Mouse (Mus musculus) heart, embryonic 10.5 days (tissue): Measurements from ENCODE around the gene Cdk9. TPM values are rescaled to one million over a fixed set of nuclear protein-coding genes. Genes with fewer than 3 reads are reported as not detected.

ENCODE experiments used
- DNase-seq: peaks from one replicate; pipeline ENCODE4 v3.0.0-alpha.2; 2017; ENCODE audit warnings: low spot score
- H3K27ac ChIP-seq: fragments of 300-500 bp; sonication (generic); 2 replicates; pipeline ENCODE4 v1.5.1; 2016; ENCODE audit warnings: mild to moderate bottlenecking
- H3K27me3 ChIP-seq: fragments of 300-500 bp; sonication (generic); 2 replicates; pipeline ENCODE4 v1.6.1; 2016; ENCODE audit warnings: mild to moderate bottlenecking; ENCODE audit not compliant: poor library complexity, insufficient read depth, severe bottlenecking
- H3K36me3 ChIP-seq: fragments of 300-500 bp; sonication (generic); 2 replicates; pipeline ENCODE4 v1.6.1; 2016; ENCODE audit warnings: mild to moderate bottlenecking, moderate library complexity
- H3K4me1 ChIP-seq: fragments of 300-500 bp; sonication (generic); 2 replicates; pipeline ENCODE4 v1.6.1; 2016; ENCODE audit warnings: mild to moderate bottlenecking
- H3K4me3 ChIP-seq: fragments of 300-500 bp; sonication (generic); 2 replicates; pipeline ENCODE4 v1.5.1; 2016; ENCODE audit warnings: mild to moderate bottlenecking, moderate library complexity
- H3K9me3 ChIP-seq: fragments of 300-500 bp; sonication (generic); 2 replicates; pipeline ENCODE4 v1.6.1; 2016; ENCODE audit warnings: mild to moderate bottlenecking, moderate library complexity
- WGBS: fragments of 180-500 bp; shearing (Covaris S2); methylation state at CpG from one replicate; pipeline ENCODE4 v1.1.7; 2016; 5-methylcytosine and 5-hydroxymethylcytosine counted together
- polyA plus RNA-seq: library from polyadenylated mRNA; unstranded; fragments of >200 nt; fragmentation: Nextera tagmentation; extraction: Ambion mirVana; gene quantifications from 2 replicates; pipeline ENCODE4 v1.2.1, GENCODE M21; 2016

Gene Cdk9
- polyA plus RNA-seq, 1 experiment from 2014 or later, result 115 TPM

DNA sequence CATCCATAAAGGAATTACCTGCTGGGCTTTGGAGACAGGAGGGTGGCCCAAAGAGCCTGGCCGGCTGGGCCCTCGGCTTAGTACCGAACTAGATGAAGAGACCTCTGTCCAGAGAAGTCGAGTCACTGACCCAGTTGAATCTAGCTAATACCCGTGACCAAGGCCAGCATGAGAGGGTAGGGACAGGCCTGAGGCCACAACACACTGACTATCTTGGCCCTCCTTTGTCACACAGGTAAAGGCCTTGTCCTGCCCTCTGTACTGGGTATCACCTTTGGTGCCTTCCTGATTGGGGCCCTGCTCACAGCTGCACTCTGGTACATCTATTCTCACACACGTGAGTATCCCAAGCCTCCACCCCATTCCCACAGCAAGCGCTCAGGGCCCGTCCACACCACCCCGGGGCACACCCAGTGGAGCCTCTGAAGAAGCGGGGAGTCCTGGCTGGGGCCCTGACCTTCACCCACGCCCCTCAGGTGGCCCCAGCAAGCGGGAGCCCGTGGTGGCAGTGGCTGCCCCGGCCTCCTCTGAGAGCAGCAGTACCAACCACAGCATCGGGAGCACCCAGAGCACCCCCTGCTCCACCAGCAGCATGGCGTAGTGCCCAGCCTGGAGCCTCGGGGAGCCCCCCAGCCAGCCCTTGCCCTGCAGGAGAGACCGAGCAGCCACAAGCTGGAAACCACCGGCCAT, 31.8 kb downstream of the Cdk9 start:
- DNase-seq, result no peak
- WGBS, result 91% methylated on average over 19 of the region's 19 CpGs
- Histone ChIP-seq H3K4me1 (peaks cover 31% of the 10 kb centered on the region), H3K27me3 (no peaks in the 10 kb centered on the region), H3K36me3 (peaks cover 70% of the 10 kb centered on the region), H3K27ac (peak overlapping the region; percentile 80), H3K9me3 (no peaks in the 10 kb centered on the region), H3K4me3 (no peak overlapping the region)

DNA sequence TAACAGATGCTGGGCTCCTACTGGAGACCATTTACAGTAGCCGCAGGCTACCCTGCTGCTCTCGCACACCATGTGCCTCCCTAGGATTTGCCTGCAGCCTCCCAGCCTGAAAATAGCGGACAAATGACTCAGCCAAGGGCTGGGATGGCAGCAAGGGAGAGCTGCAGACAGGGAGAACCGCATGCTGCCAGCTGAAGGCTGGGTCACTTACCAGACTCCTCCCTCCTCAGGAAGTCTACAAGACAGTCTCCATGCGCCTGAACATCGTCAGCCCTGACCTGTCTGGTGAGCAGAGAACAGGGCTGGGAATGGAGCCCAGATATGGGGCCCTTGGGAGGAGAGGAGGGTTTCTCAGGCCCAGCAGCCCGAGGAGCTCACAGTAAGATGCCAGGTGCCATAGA, 32.8 kb downstream of the Cdk9 start:
- no peaks in the 10 kb centered on the region for H3K27me3 ChIP-seq
- no peak for DNase-seq
- peak overlapping the region; percentile 80 for H3K27ac ChIP-seq
- H3K4me1 ChIP-seq, result peaks cover 31% of the 10 kb centered on the region
- no peaks in the 10 kb centered on the region for H3K9me3 ChIP-seq
- 29% methylated on average over 7 of the region's 7 CpGs for WGBS
- H3K4me3 ChIP-seq, result peak overlapping the region; percentile 4; the same call in 1 of the 2 replicates
- H3K36me3 ChIP-seq, result peaks cover 68% of the 10 kb centered on the region

DNA sequence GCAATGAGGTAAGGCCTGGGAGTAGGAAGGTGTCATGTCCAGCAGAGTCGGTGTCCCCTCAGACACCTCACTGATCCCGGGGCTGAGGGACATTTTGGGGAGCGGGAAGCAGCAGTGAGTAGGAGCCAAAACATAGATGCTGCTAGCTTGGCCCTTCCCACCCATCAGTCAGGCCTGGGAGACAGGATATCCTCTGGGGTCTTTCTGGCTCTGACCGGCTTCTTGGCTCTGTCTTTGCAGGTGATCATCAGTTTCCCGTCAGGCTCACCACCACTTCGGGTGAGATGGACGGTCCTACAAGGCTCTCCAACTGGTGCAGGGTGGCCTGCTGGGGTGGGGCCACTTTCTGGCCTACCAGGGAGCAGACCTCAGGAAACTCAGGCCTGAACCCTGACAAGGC, 35.2 kb downstream of the Cdk9 start:
- 86% methylated on average over 7 of the region's 7 CpGs for WGBS
- H3K36me3 ChIP-seq, result peaks cover 67% of the 10 kb centered on the region
- no peaks in the 10 kb centered on the region for H3K9me3 ChIP-seq
- no peak overlapping the region for H3K4me3 ChIP-seq
- DNase-seq, result no peak
- H3K27ac ChIP-seq, result no peak overlapping the region
- peaks cover 40% of the 10 kb centered on the region for H3K4me1 ChIP-seq
- no peaks in the 10 kb centered on the region for H3K27me3 ChIP-seq

DNA sequence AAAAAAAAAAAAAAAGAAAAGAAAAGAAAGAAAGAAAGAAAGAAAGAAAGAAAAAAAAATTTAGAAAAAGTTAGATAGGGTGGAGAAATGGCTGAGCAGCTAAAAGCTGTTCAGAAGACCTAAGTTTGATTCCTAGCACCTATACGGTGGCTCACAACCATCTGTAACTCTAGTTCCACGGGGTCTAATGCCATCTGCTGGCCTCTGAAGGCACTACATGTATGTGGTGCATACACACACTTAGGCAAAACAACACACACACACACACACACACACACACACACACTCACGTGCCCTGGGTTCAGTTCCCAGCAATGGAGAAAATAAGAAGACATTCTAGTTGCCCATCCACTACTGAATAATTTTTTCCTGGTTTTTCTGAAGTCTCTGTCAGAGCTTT, 36.1 kb downstream of the Cdk9 start:
- H3K27ac ChIP-seq, result no peak overlapping the region
- no peak overlapping the region for H3K4me3 ChIP-seq
- WGBS, result 84% methylated on average over 3 of the region's 3 CpGs
- no peaks in the 10 kb centered on the region for H3K9me3 ChIP-seq
- H3K36me3 ChIP-seq, result peaks cover 65% of the 10 kb centered on the region
- DNase-seq, result no peak
- peaks cover 46% of the 10 kb centered on the region for H3K4me1 ChIP-seq
- no peaks in the 10 kb centered on the region for H3K27me3 ChIP-seq

DNA sequence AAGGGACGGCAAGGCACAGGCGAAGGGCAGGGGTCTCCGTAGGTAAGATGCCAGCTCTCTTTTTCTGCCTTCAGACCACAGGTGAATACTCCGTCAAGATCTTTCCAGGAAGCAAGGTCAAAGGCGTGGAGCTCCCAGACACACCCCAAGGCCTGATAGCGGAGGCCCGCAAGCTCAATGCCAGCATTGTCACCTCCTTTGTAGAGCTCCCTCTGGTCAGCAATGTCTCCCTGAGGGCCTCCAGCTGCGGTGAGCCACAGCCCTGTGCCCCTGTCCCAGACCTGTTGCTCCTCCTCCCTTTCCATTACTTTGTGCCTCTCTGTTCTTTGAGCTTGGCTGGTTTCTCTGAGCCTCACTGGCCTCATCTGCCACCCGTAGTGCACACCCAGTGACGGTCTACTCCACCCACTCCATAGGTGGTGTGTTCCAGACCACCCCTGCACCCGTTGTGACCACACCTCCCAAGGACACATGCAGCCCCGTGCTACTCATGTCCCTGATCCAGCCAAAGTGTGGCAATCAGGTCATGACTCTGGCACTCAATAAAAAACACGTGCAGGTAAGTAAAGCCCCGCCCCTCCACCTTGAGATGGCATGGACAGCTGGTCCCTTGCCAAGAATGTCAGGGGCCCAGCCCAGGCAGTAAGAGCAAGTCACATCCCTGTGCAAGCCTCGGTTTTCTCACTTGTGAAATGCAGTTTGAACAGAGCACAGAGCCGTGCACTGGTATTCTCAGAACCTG, 39.5 kb downstream of the Cdk9 start:
- 0 out of 2 replicates have a peak overlapping the region, but pooled peaks have one; percentile 10 for H3K27ac ChIP-seq
- no peak for DNase-seq
- H3K4me1 ChIP-seq, result peaks cover 29% of the 10 kb centered on the region
- WGBS, result 82% methylated on average over 16 of the region's 16 CpGs
- H3K36me3 ChIP-seq, result peaks cover 66% of the 10 kb centered on the region
- no peaks in the 10 kb centered on the region for H3K27me3 ChIP-seq
- no peak overlapping the region for H3K4me3 ChIP-seq
- no peaks in the 10 kb centered on the region for H3K9me3 ChIP-seq

DNA sequence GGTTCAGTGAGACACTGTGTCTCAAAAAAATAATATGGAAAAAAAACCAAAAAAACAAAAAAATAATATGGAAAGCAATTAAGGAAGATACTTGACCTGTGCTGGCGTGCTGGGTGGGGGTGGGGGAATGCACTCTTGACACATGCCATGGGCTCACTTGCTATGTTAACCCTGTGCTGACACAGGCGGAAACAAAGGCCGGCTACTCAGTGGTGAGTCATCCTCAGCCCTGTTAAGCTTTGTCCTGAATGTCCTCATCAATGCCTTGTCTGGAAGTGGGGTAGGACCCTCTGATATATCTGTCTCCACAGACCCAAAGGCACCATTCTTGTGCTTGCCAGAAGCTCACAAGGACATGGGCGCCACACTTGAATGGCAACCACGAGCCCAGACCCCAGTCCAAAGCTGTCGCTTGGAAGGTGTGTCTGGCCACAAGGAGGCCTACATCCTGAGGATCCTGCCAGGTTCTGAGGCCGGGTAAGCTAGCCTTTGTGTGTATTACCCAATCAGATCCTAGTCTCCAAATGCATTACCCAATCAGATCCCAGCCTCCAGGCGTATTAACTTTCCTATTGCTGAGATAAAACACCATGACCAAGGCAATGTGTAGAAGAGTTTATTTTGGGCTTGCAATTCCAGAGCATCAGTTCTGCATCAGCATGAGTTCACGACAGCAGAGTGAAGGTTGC, 40.8 kb downstream of the Cdk9 start:
- no peaks in the 10 kb centered on the region for H3K9me3 ChIP-seq
- peaks cover 36% of the 10 kb centered on the region for H3K4me1 ChIP-seq
- H3K27me3 ChIP-seq, result no peaks in the 10 kb centered on the region
- no peak overlapping the region for H3K4me3 ChIP-seq
- 63% methylated on average over 9 of the region's 9 CpGs for WGBS
- H3K36me3 ChIP-seq, result peaks cover 55% of the 10 kb centered on the region
- DNase-seq, result no peak
- H3K27ac ChIP-seq, result 0 out of 2 replicates have a peak overlapping the region, but pooled peaks have one; percentile 8

DNA sequence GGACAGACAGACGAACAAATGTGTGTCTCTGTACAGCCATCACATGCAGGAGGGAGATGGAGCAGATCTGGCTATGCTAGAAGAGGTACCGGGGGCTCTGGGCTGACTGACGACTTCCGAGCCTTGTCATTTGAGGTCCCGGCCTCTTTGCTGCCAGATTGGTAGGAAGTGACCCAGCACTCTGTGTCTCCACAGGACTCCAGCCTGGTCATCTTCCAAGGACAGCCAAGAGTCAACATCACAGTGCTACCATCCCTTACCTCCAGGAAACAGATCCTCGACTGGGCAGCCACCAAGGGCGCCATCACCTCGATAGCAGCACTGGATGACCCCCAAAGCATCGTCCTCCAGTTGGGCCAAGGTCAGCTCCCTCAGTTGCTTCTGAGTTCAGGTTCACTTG, 41.7 kb downstream of the Cdk9 start:
- Histone ChIP-seq H3K9me3 (no peaks in the 10 kb centered on the region), H3K27ac (0 out of 2 replicates have a peak overlapping the region, but pooled peaks have one; percentile 13), H3K4me1 (peaks cover 37% of the 10 kb centered on the region), H3K4me3 (no peak overlapping the region), H3K27me3 (no peaks in the 10 kb centered on the region), H3K36me3 (peaks cover 54% of the 10 kb centered on the region)
- 82% methylated on average over 9 of the region's 9 CpGs for WGBS
- no peak for DNase-seq

DNA sequence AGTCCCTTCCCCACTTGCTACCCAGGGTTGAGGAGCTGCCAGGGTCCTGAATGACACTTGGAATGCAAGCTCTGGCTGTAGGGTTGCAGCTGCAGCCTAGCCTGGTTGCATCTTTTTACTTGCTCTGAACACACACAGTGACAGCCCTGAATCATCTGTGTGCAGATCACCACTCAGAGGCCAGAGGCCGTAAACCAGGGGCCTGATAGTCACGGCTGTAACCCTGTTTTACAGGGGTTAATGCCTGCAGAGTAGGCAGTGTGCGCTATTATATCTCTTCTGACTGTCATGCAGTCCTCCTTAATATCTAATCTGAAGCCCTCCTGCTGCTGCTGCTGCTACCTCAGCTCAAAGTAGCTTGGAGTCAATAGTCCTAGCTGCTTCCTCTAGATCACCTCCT, 43.0 kb downstream of the Cdk9 start:
- no peak for DNase-seq
- Histone ChIP-seq H3K9me3 (no peaks in the 10 kb centered on the region), H3K4me1 (peaks cover 50% of the 10 kb centered on the region), H3K27me3 (no peaks in the 10 kb centered on the region), H3K27ac (no peak overlapping the region), H3K4me3 (no peak overlapping the region), H3K36me3 (peaks cover 43% of the 10 kb centered on the region)
- 57% methylated on average over 3 of the region's 3 CpGs for WGBS

DNA sequence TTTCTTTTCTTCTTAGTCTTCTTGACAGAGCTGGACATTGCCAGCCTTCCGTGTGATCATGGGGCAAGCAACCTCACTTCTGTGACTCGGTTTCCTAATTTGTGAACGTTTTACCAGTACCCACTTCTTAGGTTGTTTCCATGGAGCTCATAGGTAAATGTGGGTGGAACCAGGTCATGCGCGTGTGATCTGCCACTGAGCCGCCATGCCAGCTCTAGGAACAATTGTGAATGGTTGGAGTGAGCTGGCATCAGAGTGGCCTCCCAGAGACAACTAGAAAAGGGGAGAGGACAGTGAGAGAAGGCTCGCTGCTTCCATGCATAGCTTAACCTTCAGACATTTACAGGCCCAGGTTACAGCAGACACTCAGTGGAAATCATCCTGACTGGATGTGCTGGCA, 44.7 kb downstream of the Cdk9 start:
- no peaks in the 10 kb centered on the region for H3K27me3 ChIP-seq
- H3K36me3 ChIP-seq, result peaks cover 27% of the 10 kb centered on the region
- H3K4me1 ChIP-seq, result peaks cover 48% of the 10 kb centered on the region
- peak overlapping the region; percentile 83 for H3K27ac ChIP-seq
- no peaks in the 10 kb centered on the region for H3K9me3 ChIP-seq
- 81% methylated on average over 7 of the region's 7 CpGs for WGBS
- no peak overlapping the region for H3K4me3 ChIP-seq
- DNase-seq, result no peak

DNA sequence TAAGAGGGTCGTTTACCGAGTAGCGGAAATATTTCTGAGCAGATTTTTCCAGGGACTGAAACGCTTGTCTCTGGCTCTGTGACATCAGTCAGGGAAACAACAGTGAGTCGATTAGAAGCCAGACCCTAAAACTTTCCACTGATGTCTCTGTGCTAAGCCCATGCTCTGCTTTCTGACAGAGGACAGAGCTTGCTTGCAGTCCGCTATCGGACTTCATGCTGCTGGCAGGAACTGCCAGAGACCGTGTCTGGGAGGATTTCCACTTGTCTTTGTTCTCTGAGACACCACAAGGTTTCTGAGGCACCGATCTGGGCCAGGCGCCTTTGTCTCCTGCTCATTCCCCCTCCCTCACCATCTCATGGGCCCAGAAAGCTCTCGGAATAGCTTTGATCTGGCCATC, 45.1 kb downstream of the Cdk9 start:
- 27% methylated on average over 11 of the region's 11 CpGs for WGBS
- Histone ChIP-seq H3K4me1 (peaks cover 44% of the 10 kb centered on the region), H3K27ac (peak overlapping the region; percentile 83), H3K9me3 (no peaks in the 10 kb centered on the region), H3K27me3 (no peaks in the 10 kb centered on the region), H3K4me3 (no peak overlapping the region), H3K36me3 (peaks cover 23% of the 10 kb centered on the region)
- DNase-seq, result peak; percentile 86

DNA sequence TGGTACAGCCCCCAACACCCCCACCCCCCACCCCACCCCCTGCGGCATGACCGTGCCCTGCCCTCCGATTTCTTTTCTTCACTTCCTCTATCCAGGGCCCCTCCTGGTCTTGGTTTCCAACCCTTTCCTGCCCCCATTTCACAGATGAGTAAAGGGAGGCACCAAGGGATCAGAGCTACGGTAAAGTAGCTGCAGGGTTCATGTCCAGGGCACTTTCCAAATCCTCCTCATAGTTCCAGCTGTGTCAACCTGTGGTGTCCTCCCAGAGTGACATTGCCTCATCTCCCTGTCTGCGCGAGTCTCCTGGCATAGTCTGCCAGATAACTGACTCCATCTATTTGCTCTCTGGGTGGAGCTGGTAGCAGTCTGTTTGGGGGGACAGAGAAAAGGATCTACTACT, 47.0 kb downstream of the Cdk9 start:
- WGBS, result 69% methylated on average over 6 of the region's 6 CpGs
- H3K4me1 ChIP-seq, result peaks cover 46% of the 10 kb centered on the region
- H3K27ac ChIP-seq, result peak overlapping the region; percentile 59

DNA sequence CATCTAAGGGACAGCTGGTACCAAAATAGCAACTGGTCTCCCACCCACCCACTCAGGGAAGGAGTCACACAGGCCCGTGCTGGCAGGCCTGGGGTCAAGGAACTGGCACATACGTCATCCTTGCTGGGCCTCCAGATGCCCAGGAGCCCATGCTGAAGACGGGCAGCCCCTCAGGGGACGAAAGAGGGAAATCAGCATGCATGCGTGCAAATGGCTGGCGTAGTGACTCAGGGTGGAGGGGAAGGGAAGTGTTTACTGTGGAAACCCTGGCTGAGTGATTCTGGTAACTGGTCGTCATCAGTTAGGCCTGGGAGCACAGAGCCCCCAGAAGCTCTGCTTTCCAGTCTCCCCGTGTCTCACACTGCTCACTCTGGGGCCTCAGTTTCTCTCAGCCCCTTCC, 47.5 kb downstream of the Cdk9 start:
- peak overlapping the region; percentile 59 for H3K27ac ChIP-seq
- peaks cover 46% of the 10 kb centered on the region for H3K4me1 ChIP-seq
- WGBS, result 70% methylated on average over 8 of the region's 8 CpGs
- no peak overlapping the region for H3K4me3 ChIP-seq
- no peak for DNase-seq
- H3K27me3 ChIP-seq, result no peaks in the 10 kb centered on the region
- peaks cover 13% of the 10 kb centered on the region for H3K36me3 ChIP-seq
- no peaks in the 10 kb centered on the region for H3K9me3 ChIP-seq

More for the DNA sequence above, 47.0 kb downstream of the Cdk9 start:
- DNase-seq, result no peak
- no peaks in the 10 kb centered on the region for H3K27me3 ChIP-seq
- no peaks in the 10 kb centered on the region for H3K9me3 ChIP-seq
- no peak overlapping the region for H3K4me3 ChIP-seq
- H3K36me3 ChIP-seq, result peaks cover 14% of the 10 kb centered on the region

DNA sequence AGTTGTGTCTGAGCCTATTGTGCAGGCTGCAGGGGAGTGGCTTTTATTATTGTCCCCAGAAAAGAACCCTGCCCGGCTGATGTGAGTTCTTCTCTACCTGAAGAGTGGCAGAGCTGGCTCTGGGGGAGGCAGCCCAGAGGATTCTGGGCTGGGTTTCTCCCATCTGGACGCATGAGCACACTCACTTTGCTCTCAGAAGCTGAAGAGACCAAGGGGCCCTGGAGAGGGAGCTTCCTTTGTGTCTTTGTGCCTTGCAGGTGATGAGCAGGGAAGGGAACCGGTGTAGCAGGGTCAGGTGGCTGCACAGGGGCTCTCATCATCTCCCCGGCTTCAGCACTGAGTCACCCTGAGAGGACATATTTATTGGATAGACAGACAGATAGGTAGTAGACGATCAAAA, 50.6 kb downstream of the Cdk9 start:
- peaks cover 42% of the 10 kb centered on the region for H3K4me1 ChIP-seq
- no peaks in the 10 kb centered on the region for H3K27me3 ChIP-seq
- 55% methylated on average over 5 of the region's 5 CpGs for WGBS
- H3K36me3 ChIP-seq, result peaks cover 12% of the 10 kb centered on the region
- H3K9me3 ChIP-seq, result no peaks in the 10 kb centered on the region
- H3K4me3 ChIP-seq, result no peak overlapping the region
- no peak for DNase-seq
- H3K27ac ChIP-seq, result peak overlapping the region; percentile 88
